Mouse (Mus musculus): ENCODE measurements at regions not wholly inside any gene's neighbourhood (a gene's known extent, or its start where the extent isn't known, plus 50 kb on each side); places are given as distances from the start of the nearest gene placed in this dataset.

DNA sequence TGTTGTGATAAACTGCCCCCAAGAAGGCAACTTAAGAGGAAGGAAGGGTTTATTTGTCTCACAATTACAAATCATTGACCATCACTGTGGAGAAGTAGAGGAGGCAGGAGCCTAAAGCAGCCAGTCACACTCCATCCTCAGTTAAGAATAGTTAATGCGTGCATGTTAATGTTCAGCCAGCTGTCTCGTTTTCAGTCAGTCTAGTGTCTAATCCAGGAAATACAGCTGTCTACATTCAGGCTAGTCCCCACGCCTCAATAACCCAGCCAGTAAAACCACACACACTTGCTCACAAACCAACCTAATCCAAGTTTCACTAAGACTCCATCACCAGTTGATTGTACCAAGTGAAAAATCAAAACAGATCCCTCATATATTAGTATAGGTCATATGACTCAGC is 272.8 kb upstream of the Irx2 start:
- TF ChIP-seq GATA1 (IDR thresholded peaks at IDR 0.05; ENCODE audit: borderline replicate concordance, low read length) (no peak), FLI1 (IDR thresholded peaks at IDR 0.05; ENCODE audit: low read length) (no peak)
